Comparison of ENCODE assay signal across 9 mouse cellular contexts in genomic region chr6:39264722-39265121, GRCm38 (mm10). TPM values are rescaled to one million over a fixed set of nuclear protein-coding genes. Genes with fewer than 3 reads are reported as not detected.
DNase-seq lines count a peak whose midpoint lies in the region; ATAC-seq and TF ChIP-seq lines count a peak whose summit lies in the region.
"Had no signal": no experiment of that assay in that cellular context is flagged by ENCODE, and none has a peak within 500 bp of the region (broad histone marks: within the 10 kb centered on the region; RNA-seq: fewer than 3 reads in every experiment).

No protein-coding gene starts in this region.

- H3K27ac ChIP-seq in embryonic facial prominence, embryonic 10.5 days (replicated peaks), result peak overlapping the region; percentile 1; the same call in 1 of the 2 replicates
- H3K27ac ChIP-seq in intestine, postnatal 0 days (ENCODE audit: low read depth, low read length), result peak overlapping the region; percentile 30; the same call in 1 of the 2 replicates
- H3K27ac ChIP-seq in liver, embryonic 12.5 days, result peak overlapping the region; percentile 30; the same call in 1 of the 2 replicates

- H3K9ac ChIP-seq in intestine, postnatal 0 days (ENCODE audit: low read depth, low read length), result no peak overlapping the region
- H3K9ac ChIP-seq in liver, embryonic 12.5 days, result no peak overlapping the region

- no peaks in the 10 kb centered on the region for H3K36me3 ChIP-seq in embryonic facial prominence, embryonic 10.5 days (replicated peaks)
- H3K36me3 ChIP-seq in intestine, postnatal 0 days (ENCODE audit: control insufficient read depth, insufficient read depth), result no peaks in the 10 kb centered on the region
- H3K36me3 ChIP-seq in liver, embryonic 12.5 days, result no peaks in the 10 kb centered on the region
- H3K36me3 ChIP-seq: G1E had no signal

- H3K4me2 ChIP-seq in intestine, postnatal 0 days (replicated peaks; ENCODE audit: low read depth), result peak overlapping the region; percentile 17; the same call in 1 of the 2 replicates
- H3K4me2 ChIP-seq in liver, embryonic 12.5 days, result no peak overlapping the region

- ATAC-seq in intestine, postnatal 0 days, result peak; percentile 91
- 0 out of 2 replicates have a peak, but pooled peaks have one; percentile 47 for ATAC-seq in liver, embryonic 12.5 days

- WGBS in embryonic facial prominence, embryonic 10.5 days, result 49% methylated on average over 4 of the region's 4 CpGs
- WGBS in intestine, postnatal 0 days, result 13% methylated on average over 4 of the region's 4 CpGs
- WGBS in liver, embryonic 12.5 days (ENCODE audit: insufficient replicate concordance), result 44% methylated on average over 4 of the region's 4 CpGs

- no peak overlapping the region for H3K4me3 ChIP-seq in embryonic facial prominence, embryonic 10.5 days
- no peak overlapping the region for H3K4me3 ChIP-seq in intestine, postnatal 0 days (ENCODE audit: low read depth, low read length)
- no peak overlapping the region for H3K4me3 ChIP-seq in liver, embryonic 12.5 days

- no peak for TF ChIP-seq CTCF in intestine, postnatal 0 days (IDR thresholded peaks at IDR 0.05; ENCODE audit: low read depth)

- peak; percentile 21 for DNase-seq in 3134 (ENCODE audit: extremely low read depth, insufficient read length, low spot score)
- no peak for DNase-seq in embryonic facial prominence, embryonic 10.5 days (ENCODE audit: low spot score)
- DNase-seq in layer of hippocampus, postnatal 25 days (ENCODE audit: extremely low spot score in 1 of 2, low spot score in 1 of 2), result no peak
- DNase-seq in cerebellum, adult 8-10 months, result no peak
- DNase-seq in left cerebral cortex, postnatal 14 days (ENCODE audit: low spot score in 2 of 2), result no peak
- no peak for DNase-seq in layer of hippocampus, adult 9-11 months

- intact Hi-C loops in left cerebral cortex, postnatal 14 days (cut with DNase I), result no loop called here

- no peaks in the 10 kb centered on the region for H3K9me3 ChIP-seq in embryonic facial prominence, embryonic 10.5 days
- H3K9me3 ChIP-seq in intestine, postnatal 0 days (ENCODE audit: control insufficient read depth), result no peaks in the 10 kb centered on the region
- H3K9me3 ChIP-seq in liver, embryonic 12.5 days (replicated peaks), result no peaks in the 10 kb centered on the region
- H3K9me3 ChIP-seq: G1E had no signal

- H3K4me1 ChIP-seq in embryonic facial prominence, embryonic 10.5 days, result peaks cover 40% of the 10 kb centered on the region
- H3K4me1 ChIP-seq in intestine, postnatal 0 days (replicated peaks; ENCODE audit: control insufficient read depth, insufficient read depth, low read length), result peaks cover 16% of the 10 kb centered on the region
- peaks cover 5% of the 10 kb centered on the region; the same call in 1 of the 2 replicates for H3K4me1 ChIP-seq in liver, embryonic 12.5 days

- no peaks in the 10 kb centered on the region for H3K27me3 ChIP-seq in embryonic facial prominence, embryonic 10.5 days (replicated peaks; ENCODE audit: low read depth, poor library complexity, severe bottlenecking)
- no peaks in the 10 kb centered on the region for H3K27me3 ChIP-seq in intestine, postnatal 0 days (replicated peaks; ENCODE audit: control insufficient read depth, insufficient read depth, low read length)
- H3K27me3 ChIP-seq in liver, embryonic 12.5 days (replicated peaks), result peaks cover 11% of the 10 kb centered on the region; the same call in 1 of the 2 replicates

RNA-seq across cellular contexts. Expression of gene Kdm7a, which starts 58.1 kb away (rescaled TPM):
- 9.5 and 11.1 TPM in 2 replicates for polyA plus RNA-seq in embryonic facial prominence, embryonic 10.5 days (2016; fragmentation: Nextera tagmentation; extraction: Ambion mirVana)
- polyA plus RNA-seq in intestine, postnatal 0 days (2015; fragmentation: Nextera tagmentation; extraction: Ambion mirVana), result 2.3 and 2.9 TPM in 2 replicates
- polyA plus RNA-seq in liver, embryonic 12.5 days (2016; fragmentation: Nextera tagmentation; extraction: Ambion mirVana), result 13.8 and 15.6 TPM in 2 replicates
- 10 to 100 TPM; 45.2 to 45.7 TPM for total RNA-seq in layer of hippocampus, postnatal 25 days (2021)
- total RNA-seq in left cerebral cortex, postnatal 14 days (2021), result 10 to 100 TPM; 25.2 to 31.9 TPM
